Mouse (Mus musculus): ENCODE measurements around the gene Zfp618. TPM values are rescaled to one million over a fixed set of nuclear protein-coding genes. Genes with fewer than 3 reads are reported as not detected.

The Zfp618 gene
- total RNA-seq, 2 experiments from 2014 or later = 6.3 to 7.3 TPM

DNA sequence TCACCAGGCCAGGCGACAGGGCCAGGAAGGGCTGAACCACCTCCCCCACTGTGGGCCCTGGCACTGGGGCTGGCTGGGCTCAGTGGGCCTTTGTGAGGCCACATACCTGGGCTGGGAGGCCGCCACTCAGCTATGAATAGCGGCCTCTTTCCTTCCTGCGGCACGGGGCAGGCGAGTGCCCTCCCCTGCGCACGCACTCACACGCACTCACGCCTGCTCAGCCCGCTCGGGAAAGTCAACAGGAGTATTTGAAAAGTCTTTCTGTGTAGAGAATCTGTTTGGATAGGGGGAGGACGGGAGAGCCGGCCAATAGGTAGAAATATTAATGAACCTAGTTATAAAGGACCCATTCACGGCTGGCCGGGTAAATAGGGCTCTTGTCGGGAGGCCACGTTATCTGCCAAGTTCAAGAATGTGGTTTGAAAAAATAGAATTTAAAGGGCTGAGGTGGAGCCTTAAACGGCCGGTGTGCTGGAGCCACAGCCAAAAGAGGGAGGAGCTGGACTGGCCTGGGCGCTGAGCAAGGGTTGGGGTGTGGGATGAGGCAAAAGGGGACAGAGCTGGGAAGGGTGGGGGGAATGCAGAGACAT is 221.0 kb downstream of the Zfp618 start:
- peak in 1 of 2 experiments; percentile 15 for DNase-seq (ENCODE audit: low spot score in 2 of 2)

More for the DNA sequence above, 221.0 kb downstream of the Zfp618 start:
- intact Hi-C loops (cut with DNase I) = no loop called here

Other genes starting within 250 kb of the Zfp618 start
- not detected for gene Ambp, start 189.2 kb downstream of the Zfp618 start, total RNA-seq (2021)
- gene Kif12, start 206.6 kb downstream of the Zfp618 start, total RNA-seq (2021) = not detected
- 1 to 10 TPM; 3.3 to 4.0 TPM for gene Col27a1, start 248.4 kb downstream of the Zfp618 start, total RNA-seq (2021)